In the genomic region with DNA sequence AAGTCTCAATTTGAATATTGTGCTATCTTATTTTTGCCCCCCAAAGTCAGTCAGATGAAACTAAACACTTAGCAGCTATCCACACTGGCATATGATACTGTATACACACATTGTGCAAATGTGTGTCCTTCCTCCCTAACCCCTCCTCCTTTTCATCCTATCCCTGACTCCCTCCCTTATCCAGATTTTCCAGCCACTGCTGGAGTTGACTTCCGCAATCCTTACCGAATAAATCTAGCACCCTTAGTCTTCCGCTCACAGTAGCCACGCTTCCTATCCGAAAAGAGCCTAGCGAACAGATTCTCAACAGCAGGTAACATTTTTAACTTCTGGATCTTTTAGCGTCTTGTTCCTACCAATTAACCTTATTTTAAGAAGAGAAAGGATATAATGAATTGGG, we compare ENCODE assay signal across 9 mouse cellular contexts. TPM values are rescaled to one million over a fixed set of nuclear protein-coding genes. Genes with fewer than 3 reads are reported as not detected.
DNase-seq lines count a peak whose midpoint lies in the region; ATAC-seq and TF ChIP-seq lines count a peak whose summit lies in the region.
"Had no signal": no experiment of that assay in that cellular context is flagged by ENCODE, and none has a peak within 500 bp of the region (broad histone marks: within the 10 kb centered on the region; RNA-seq: fewer than 3 reads in every experiment).

A gene (plus strand): TSS at position 233 of the 400 bp plus-strand sequence.

- peak within 1 kb of the TSS; percentile 41 for H3K9ac ChIP-seq in embryonic facial prominence, embryonic 11.5 days (replicated peaks; ENCODE audit: low read length)
- H3K9ac ChIP-seq in hindbrain, embryonic 14.5 days = no peak within 1 kb of the TSS
- H3K9ac ChIP-seq: liver, embryonic 15.5 days had no signal

- TF ChIP-seq CTCF in kidney, adult 2 months (conservative IDR thresholded peaks at IDR 0.05; ENCODE audit: insufficient read depth, insufficient read length, low read depth, low read length) = no peak

- H3K36me3 ChIP-seq in kidney, adult 2 months (ENCODE audit: control insufficient read depth, insufficient read depth, low read length) = peaks cover 4% of the 10 kb centered on the region
- no peaks in the 10 kb centered on the region for H3K36me3 ChIP-seq in embryonic facial prominence, embryonic 11.5 days (replicated peaks; ENCODE audit: control insufficient read depth, insufficient read depth, low read depth, low read length)
- peaks cover 32% of the 10 kb centered on the region for H3K36me3 ChIP-seq in hindbrain, embryonic 14.5 days (replicated peaks; ENCODE audit: control insufficient read depth, insufficient read depth)

- peak; percentile 11 for DNase-seq in kidney, adult 2 months
- no peak for DNase-seq in kidney, postnatal 25 days
- peak; percentile 60 for DNase-seq in 3T3-L1 (ENCODE audit: low read depth, low spot score)
- peak; percentile 28 for DNase-seq in embryonic facial prominence, embryonic 11.5 days (ENCODE audit: low spot score)
- no peak for DNase-seq in hindbrain, embryonic 14.5 days (ENCODE audit: low spot score)
- DNase-seq in right cerebral cortex, postnatal 36 days (ENCODE audit: low spot score in 2 of 2) = no peak
- no peak for DNase-seq in adrenal gland, adult (ENCODE audit: inconsistent age in 2 of 2, low spot score in 1 of 2)
- DNase-seq in embryo, embryonic 10 days (ENCODE audit: low spot score) = no peak

- no peaks in the 10 kb centered on the region for H3K27me3 ChIP-seq in kidney, adult 2 months (replicated peaks; ENCODE audit: control insufficient read depth, insufficient read depth, low read length)
- no peaks in the 10 kb centered on the region for H3K27me3 ChIP-seq in embryonic facial prominence, embryonic 11.5 days (ENCODE audit: control insufficient read depth, insufficient read depth, low read length)
- no peaks in the 10 kb centered on the region for H3K27me3 ChIP-seq in hindbrain, embryonic 14.5 days (ENCODE audit: control insufficient read depth, insufficient read depth, low read length)

- no peak within 1 kb of the TSS for H3K27ac ChIP-seq in kidney, adult 2 months (ENCODE audit: insufficient read depth, low read depth, low read length)
- H3K27ac ChIP-seq in embryonic facial prominence, embryonic 11.5 days (replicated peaks; ENCODE audit: low read depth, low read length) = peak within 1 kb of the TSS; percentile 76
- H3K27ac ChIP-seq in hindbrain, embryonic 14.5 days = no peak within 1 kb of the TSS
- H3K27ac ChIP-seq: liver, embryonic 15.5 days had no signal

- 61% methylated on average over 7 of the region's 7 CpGs for WGBS in kidney, adult 2 months
- 71% methylated on average over 7 of the region's 7 CpGs for WGBS in embryonic facial prominence, embryonic 11.5 days
- WGBS in hindbrain, embryonic 14.5 days = 86% methylated on average over 7 of the region's 7 CpGs

- TF ChIP-seq POLR2A in kidney, adult 2 months (IDR thresholded peaks at IDR 0.05; ENCODE audit: low read depth, low read length) = no peak

- ATAC-seq in embryonic facial prominence, embryonic 11.5 days (replicated peaks; ENCODE audit: insufficient number of reproducible peaks, low FRiP score, low TSS enrichment, low read depth) = no peak
- no peak for ATAC-seq in hindbrain, embryonic 14.5 days (ENCODE audit: low FRiP score)

- H3K4me2 ChIP-seq in embryonic facial prominence, embryonic 11.5 days (ENCODE audit: low read depth, low read length) = peak within 1 kb of the TSS; percentile 37
- H3K4me2 ChIP-seq in hindbrain, embryonic 14.5 days (replicated peaks) = no peak within 1 kb of the TSS
- H3K4me2 ChIP-seq: liver, embryonic 15.5 days had no signal

- H3K4me1 ChIP-seq in kidney, adult 2 months (ENCODE audit: control insufficient read depth, insufficient read depth, low read length) = no peaks in the 10 kb centered on the region
- peaks cover 2% of the 10 kb centered on the region; the same call in 1 of the 2 replicates for H3K4me1 ChIP-seq in embryonic facial prominence, embryonic 11.5 days (ENCODE audit: control insufficient read depth, insufficient read depth, low read length)
- H3K4me1 ChIP-seq in hindbrain, embryonic 14.5 days (replicated peaks; ENCODE audit: control insufficient read depth, insufficient read depth, low read length) = no peaks in the 10 kb centered on the region

- no peaks in the 10 kb centered on the region for H3K9me3 ChIP-seq in embryonic facial prominence, embryonic 11.5 days (replicated peaks; ENCODE audit: control insufficient read depth, low read length)
- H3K9me3 ChIP-seq in hindbrain, embryonic 14.5 days (ENCODE audit: control insufficient read depth, low read length) = no peaks in the 10 kb centered on the region
- H3K9me3 ChIP-seq: liver, embryonic 15.5 days had no signal

- H3K4me3 ChIP-seq in kidney, adult 2 months (ENCODE audit: insufficient read depth, low read depth, low read length) = no peak within 1 kb of the TSS
- 0 out of 2 replicates have a peak within 1 kb of the TSS, but pooled peaks have one; percentile 15 for H3K4me3 ChIP-seq in embryonic facial prominence, embryonic 11.5 days (ENCODE audit: low read depth, low read length)
- no peak within 1 kb of the TSS for H3K4me3 ChIP-seq in hindbrain, embryonic 14.5 days (replicated peaks; ENCODE audit: low read length)
- H3K4me3 ChIP-seq: liver, embryonic 15.5 days had no signal

RNA-seq across cellular contexts. Expression of the gene that starts here (rescaled TPM):
- polyA plus RNA-seq in kidney, adult 2 months (2012; rRNA removed) = 6.5 and 8.2 TPM in 2 replicates
- 11.6 and 13.2 TPM in 2 replicates for polyA plus RNA-seq in embryonic facial prominence, embryonic 11.5 days (2014; fragmentation: Nextera tagmentation; extraction: Ambion mirVana)
- polyA plus RNA-seq in hindbrain, embryonic 14.5 days (2014; fragmentation: Nextera tagmentation; extraction: Ambion mirVana) = 9.1 and 11.5 TPM in 2 replicates

Comparison
In these comparisons a context has a peak if more than half of its experiments do, and no peak if none do; other contexts are left out.
1. DNase-seq: peak in kidney, adult 2 months (single experiment), 3T3-L1 (single experiment) and embryonic facial prominence, embryonic 11.5 days (single experiment); none in kidney, postnatal 25 days (0 of 2), hindbrain, embryonic 14.5 days (single experiment), right cerebral cortex, postnatal 36 days (0 of 2), adrenal gland, adult (0 of 2) and embryo, embryonic 10 days (single experiment).